Mouse (Mus musculus) right cerebral cortex, postnatal 36 days (tissue): ENCODE results near the gene Atp1a2.

Experiments used
- DNase-seq, 2 experiments: peaks; one replicate each; pipeline ENCODE4 v3.0.0; 2022; ENCODE audit warnings: low spot score in 2 of 2, mixed read lengths in 1 of 2

The Atp1a2 gene

DNA sequence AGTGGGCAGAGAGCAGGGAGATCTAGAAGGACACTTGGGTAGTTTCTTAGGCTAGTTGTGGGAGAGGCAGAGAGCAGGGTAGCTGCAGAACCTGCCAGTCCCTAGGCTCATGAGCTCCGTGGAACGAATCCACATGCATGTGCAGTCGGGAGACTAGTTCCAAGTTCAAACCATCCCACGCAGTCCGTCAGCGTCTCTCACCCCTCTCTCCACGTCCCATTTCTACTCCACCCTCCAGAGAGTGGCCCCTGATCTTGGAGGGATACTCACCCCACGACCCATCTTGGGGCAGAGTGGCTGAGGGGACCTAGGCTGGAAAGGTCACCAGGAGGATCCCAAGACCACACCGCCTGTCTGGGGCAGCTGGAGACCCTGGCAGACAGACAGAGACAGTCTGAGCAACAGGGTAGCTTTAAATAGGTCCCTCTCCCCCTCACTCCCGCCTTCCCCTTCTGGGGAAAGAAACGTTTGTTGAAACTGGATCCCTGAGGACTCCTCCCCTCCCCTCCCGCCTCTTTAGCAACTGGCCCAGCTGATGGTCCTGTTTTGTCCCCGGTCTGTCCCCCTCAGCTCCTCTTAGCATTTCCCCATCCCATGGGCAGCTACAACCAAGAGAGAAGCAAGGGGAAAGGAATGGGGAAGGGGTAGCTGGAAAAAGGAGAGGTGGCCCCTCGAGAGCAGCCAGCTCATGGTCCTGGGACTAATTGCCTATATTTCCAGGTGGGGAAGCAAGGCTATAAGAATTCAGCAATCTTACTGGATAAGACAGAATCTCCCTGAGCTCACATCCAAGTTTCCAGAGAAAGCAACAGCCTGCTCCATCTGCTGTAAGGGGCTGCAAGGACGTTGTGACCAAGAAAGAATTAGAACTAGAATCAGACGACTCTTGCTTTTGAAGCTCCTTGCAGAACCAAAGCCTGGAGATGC is at the start of gene Atp1a2:
TSS of gene Atp1a2 (minus strand) at position 454 of the 927 bp plus-strand sequence.
- DNase-seq, result peak in 1 of 2 experiments; percentile 71

DNA sequence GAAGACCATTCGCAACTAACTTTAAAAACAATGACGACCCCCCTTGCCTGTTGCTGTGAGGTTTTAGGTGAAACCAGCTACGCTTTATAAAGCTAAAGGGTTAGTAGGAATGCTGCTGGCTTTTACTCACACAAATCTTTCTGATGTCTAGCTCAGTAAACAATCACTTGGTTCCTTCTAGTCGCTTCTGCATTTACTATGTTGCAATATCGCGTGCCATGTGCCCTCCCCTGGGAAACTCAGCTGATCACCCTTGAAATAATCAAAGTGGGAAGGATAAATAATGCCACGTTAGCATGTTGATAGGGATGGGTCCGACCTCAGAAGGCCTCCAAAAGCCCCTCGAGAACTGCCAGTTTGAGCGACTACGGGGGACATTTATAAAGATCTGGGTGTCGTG is 49.5 kb upstream of the Atp1a2 start:
- DNase-seq, result no peak

DNA sequence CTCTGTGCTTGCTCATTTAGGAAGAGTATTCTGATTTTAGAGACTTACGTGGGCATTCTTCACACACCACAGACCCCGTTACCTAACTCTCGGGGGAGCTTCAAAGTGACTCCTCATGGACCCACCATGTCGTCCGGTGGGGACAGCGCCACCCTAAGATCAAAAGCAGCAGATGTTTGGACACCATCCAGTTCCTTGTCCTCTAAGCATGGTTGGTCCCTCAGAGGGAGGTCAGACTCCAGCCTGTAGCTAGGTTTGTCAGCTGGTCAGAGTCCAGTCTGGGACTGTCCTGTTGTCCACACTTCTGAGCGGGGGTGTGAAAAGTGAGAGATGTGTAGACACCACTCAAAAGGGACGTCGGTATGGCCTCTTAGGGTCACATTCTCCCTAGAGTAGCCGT is 48.8 kb upstream of the Atp1a2 start:
- DNase-seq, result no peak

DNA sequence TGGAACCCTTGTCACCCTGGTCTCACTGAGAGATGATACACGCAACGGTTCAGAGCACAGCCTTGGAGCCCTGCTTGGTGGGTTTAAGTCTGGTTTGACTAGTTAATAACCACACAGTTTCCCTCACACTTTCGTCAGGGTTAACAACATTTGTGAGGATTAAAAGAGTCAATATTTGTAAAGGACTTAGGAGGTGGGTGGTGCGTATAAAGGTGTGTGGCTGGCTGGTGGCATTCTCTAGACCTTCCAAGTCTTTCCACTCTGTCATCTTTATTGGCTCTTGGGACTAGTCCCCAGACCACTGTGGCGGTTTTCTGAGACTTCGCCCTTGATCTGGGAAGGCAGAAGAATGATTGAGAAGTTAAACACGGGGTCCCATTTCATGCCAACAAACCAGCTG is 47.0 kb upstream of the Atp1a2 start:
- DNase-seq, result no peak

DNA sequence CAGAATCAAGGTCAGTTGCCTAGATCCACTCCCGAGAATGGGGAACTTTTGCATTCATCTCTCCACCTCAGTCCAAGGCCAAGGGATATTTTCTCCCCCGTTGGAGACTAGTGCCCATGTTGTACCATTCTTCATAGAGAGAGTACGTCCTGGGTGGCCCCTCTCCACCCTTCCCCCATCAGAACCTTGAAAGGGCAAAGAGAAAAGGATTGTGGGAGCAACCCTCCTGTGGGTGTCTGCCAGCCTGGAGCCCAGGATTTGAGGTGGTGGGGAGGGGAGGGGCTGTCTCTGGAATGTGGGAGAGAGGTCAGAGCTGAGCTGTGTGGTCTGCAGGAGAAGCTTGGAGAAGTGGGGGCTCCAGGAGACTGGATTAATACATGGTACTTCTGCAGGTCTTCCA is 46.0 kb upstream of the Atp1a2 start:
- no peak for DNase-seq

DNA sequence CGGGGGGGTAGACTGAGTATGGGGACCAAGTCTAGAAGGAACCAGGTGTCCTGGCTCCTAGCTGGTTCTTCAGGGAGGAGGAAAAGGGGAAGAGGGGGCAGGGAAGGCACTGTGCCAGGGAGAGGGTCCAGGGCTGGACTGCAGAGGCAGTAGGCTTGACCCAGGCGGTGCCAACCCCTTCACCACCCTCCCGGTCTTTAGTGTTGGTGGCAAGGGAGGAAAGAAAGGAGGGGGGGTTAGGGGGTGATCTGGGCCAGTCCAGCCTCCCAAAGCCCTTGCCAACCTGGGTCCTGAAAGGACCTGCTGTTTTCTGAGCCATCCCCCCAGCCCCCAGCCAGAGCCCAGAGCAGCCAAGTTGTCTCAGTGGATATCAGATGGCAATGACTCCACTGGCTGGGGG is 44.9 kb upstream of the Atp1a2 start:
- DNase-seq, result peak in 1 of 2 experiments; percentile 49

DNA sequence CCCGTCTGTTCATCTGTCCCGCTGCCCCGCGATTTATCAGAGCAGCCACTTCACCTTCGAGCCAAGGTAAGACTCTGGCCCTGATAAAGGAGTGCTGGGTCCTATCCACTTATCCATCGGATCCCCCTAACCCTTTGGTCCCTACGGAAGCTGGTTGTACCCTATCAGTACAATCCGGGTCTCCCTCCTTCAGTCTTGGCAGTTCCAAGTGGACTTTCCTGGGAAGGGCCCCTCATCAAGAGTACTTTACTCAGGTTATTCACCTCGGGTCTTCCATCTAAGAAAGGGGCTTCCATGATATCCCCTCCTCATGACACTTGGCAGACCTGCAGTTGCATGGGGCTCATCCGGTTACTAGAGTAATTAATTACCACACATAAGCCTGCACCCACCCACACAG is 43.5 kb upstream of the Atp1a2 start:
- no peak for DNase-seq

DNA sequence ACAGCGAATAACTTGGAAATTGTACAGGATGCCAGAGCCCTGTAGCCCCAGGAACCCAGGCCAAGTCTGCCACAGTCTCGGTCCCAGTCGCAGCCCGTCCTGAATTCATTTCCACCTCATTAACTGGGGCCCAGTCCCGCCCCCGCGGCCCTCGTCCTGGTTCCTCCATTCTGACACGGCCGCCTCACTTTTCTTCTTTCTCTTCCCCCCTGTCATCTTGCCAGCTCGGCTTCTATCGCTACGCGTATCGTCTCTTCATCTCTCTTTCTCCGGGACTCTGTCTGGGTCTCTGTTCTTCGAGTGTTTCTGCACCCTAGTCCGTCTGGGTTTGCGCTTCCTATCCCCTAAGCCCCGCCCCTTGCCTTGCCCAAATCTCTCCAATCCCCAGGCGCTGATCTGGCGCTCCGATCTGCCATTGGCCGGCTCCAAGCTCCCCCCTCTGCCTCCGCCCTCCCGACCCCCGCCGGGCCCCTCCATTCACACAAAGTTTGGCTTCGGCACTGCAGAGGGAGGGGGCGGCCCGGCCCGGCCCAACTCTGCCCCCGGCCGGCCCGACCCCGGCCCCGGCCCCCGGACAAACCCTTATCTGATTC is 43.0 kb upstream of the Atp1a2 start, which contains the start of gene Kcnj10:
TSS of gene Kcnj10 (plus strand) at position 482 of the 593 bp plus-strand sequence.
- peak in 1 of 2 experiments; percentile 59 for DNase-seq

DNA sequence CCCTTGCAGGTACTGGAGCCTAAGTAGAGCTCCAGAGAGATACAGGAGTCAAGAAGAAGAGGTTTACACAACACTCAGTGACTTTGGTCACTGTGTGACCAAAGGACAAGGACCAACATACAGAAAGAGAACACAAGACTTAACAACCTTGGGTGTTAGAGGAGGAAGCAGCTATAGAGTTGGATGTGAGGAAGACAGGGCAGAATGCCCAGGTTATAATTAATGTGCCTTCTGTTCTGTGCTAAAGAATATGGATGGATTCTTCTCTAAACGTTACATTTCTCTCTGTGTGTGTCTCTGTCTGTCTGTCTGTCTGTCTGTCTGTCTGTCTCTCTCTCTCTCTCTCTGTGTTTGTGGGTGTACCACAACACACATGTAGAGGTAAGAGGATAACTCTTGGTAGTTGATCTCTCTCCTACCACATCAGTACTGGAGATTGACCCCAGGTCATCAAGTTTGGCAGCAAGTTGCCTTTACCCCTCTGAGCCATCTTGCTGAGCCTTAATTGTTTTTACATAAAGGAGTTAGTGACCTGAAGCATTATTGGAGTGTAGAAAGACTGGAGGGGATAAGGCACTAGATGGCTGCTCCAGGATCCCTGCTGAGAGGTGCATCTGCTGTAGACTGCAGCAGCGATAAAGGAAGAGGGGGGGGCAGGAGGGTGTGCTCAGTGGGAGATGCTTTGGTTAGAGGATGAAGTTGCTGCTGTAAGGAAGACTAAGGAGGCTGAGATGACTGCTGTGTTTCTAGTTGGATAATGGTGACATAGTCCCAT is 39.7 kb upstream of the Atp1a2 start:
- DNase-seq, result no peak

DNA sequence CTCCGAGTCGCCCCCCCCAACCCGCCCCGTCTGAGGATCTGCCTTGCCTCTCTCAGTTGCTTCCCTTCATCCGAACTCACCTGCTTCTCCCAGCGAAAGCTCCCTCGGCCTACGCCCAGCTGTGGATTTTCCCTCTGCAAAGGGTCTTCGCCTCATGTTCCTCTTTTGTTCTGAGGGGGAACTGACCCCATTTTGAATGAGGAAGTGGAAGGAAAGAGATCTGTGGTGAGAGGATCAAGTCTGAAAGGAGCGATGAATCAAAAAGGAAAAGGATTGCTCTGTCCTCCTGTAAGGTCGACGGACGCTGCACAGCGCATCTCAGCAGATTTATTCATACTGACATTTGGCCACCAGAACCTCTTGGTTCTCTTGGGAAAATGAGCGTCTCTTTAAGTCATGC is 37.9 kb upstream of the Atp1a2 start:
- DNase-seq, result no peak

DNA sequence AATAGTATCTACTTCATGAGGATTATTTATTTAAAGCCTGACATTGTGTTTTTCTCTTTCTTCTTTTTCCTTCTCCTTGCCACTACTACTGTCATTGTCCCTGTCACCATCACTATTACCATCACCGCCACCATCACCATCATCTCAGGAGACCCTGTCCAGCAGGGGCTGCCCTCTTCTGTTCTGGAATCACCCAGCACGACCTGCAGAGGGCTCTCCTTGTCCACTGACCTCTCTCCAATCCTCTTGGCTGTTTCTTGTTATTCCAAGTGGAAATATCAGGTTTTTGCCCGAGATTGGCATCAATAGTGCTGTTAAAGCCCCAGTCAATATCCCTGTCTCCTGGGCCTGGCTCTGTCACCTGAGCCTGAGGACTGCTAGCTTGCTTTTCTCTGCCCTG is 35.6 kb upstream of the Atp1a2 start:
- no peak for DNase-seq

DNA sequence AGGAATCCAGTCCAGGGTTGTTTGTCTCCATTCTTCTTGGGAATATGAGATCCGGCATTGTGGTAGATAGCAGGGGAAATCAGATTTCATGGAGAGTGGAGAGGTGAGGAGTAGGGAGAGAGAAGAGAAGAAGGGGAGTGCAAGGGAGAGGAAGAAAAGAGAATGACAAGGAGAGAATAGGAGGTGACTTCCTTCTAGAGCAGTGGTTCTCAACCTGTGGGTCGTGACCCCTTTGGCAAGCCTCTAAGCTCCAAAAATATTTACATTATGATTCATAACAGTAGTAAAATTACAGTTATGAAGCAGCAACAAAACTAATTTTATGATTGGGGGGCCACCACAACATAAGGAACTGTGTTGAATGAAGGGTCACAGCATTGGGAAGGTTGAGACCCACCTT is 35.1 kb upstream of the Atp1a2 start:
- no peak for DNase-seq

DNA sequence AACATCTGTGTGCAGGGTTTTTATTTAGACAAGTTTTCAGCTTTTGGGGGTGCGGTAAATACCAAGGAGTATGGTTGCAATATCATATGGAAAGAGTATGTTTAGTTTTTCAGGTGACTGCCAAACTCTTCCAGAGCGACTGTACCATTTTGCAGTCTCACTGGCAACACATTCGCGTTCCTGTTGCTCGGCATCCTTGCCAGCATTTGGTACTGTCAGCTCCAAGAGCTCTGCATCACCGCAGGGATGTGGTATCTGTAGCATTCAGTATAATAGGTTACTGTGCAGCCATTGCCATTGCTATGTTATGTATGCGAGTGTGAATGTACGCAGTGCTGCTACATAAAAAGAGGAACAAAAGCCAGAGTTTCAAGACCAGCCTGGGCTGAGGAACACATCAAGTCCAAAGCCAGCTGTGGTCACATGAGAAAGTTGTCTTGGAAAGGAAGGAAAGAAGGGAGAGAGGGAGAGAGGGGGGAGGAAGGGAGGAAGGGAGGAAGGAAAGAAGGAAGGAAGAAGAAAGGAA is 33.6 kb upstream of the Atp1a2 start:
- DNase-seq, result no peak

DNA sequence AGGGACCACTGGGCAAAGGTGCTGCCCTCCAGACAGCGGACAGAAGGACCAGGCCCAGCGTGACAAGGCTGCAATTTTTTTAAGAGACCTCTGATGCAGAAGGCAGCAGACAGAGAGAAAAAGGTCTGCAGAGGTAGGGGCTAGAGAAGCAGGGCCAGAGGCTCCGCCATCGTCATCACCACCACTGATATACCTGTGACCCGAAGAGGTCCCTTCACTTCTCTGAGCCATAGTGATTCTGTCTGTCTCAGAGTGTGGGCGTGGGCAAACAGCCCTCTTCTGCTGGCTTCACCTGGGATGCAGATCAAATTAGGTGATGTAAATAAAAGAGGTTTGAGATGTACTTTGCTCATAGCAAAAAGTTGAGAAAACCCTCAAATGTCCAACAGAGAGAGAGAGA is 31.8 kb upstream of the Atp1a2 start:
- DNase-seq, result no peak

DNA sequence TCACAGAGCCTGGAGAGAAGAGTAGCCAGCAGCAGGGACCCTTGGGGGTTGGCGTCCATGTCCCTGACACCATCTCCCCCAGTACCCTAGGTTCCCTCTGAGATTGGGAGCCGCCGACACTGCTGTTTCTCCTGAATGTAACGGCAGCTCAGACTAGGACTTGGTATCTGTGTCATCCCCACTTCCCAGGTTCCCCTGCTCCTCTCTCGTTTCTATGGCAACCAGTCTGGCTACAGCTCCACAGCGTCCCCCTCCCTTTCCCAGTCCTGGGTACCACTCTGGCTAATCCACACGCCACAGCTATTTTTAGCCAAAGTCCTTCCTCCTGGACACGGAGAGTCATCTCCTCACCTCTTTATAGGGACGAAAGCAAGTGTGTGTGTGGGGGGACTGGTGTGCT is 31.3 kb upstream of the Atp1a2 start, which contains the start of gene Kcnj9:
TSS of gene Kcnj9 (minus strand) at position 188 of the 400 bp plus-strand sequence.
- peak; percentile 74 to 92 for DNase-seq

DNA sequence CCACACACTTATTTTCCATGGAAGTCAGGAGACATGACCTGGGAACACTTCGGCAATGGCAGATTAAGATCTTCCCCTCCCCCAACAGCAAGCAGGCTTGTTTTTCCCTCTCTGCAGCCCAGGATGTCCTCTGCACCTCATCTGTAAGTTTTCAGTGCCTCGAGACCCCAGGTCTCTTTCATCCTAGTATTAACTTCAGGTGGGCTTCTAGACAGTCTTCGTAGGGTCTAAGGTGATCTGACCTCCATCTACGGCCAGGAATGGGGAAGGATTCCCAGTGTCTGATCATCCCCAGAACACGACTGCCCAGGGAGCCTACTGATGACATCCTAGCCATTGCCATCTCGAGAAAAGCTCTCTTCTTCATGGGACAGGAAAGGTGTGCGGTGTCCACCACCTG is 30.6 kb upstream of the Atp1a2 start:
- no peak for DNase-seq

DNA sequence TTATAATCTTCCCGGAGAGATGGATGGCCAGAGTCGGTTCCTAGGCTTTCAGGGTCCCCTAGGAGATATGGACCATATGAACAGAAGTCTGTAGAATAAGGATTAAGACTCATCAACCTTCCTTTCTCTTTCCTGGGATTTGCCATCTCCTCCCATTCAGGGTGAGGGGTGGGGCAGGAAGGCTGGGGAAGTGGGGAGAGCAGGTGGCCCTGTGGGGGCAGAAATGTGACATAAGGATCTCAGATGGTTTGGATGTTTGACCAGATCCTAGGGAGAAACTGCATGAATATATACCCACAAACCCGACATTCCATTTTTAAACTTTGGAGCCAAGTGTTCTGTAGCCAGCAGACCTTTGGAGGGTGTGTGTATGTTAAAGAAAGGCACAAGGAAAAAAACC is 30.2 kb upstream of the Atp1a2 start:
- no peak for DNase-seq

DNA sequence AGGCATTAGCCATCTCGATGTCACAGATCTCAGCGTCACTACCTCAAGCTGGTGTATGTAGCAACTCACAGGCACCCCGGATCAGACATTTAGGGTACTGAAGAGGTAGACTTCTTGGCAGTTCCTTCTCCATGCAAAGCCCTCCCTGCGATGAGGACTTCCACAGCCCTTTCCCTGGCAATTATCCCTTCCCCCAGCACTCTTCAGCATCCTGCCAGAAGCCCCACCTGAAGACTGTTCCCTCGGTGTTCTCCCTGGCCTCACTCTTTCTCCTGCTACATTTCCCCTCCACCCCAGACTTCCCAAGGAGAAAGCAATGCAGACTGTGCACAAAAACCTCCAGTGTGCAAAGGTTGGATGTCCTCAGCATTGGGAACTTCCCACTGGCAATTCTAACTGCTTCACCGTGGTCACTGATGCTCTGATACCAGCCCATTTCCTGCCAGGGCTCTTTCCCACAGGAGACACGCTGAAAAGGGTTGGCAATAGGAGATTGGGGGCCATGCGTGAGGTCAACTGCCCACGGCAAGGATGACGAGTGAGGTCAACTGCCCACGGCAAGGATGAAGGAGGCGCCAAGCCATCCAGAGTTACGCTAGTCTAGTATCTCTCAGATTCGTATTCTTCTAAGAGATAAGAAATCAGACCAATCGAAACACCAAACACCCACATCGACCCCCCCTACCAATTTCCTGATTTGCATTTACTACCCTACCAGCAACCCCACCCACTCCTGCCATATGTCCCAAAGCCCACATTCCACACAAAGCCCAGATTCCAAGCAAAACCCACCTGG is 29.5 kb upstream of the Atp1a2 start:
- peak in 1 of 2 experiments; percentile 41 for DNase-seq

DNA sequence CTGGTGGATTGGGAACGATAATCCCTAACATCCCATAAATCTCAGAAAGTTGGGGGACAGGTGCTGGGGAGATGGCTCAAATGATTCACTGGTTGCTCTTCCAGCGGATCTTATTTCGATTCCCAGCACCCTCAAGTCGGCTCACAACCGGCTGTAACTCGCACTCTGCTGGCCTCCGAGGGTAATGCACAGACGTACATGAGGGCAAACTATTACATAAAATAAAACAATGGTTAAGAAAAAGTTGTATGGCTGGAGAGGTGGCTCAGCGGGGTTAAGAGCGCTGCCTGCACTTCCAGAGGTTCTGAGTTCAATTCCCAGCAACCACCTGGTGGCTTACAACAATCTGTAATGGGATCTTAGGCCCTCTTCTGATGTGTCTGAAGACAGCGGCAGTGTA is 28.8 kb upstream of the Atp1a2 start:
- peak in 1 of 2 experiments; percentile 1 for DNase-seq

DNA sequence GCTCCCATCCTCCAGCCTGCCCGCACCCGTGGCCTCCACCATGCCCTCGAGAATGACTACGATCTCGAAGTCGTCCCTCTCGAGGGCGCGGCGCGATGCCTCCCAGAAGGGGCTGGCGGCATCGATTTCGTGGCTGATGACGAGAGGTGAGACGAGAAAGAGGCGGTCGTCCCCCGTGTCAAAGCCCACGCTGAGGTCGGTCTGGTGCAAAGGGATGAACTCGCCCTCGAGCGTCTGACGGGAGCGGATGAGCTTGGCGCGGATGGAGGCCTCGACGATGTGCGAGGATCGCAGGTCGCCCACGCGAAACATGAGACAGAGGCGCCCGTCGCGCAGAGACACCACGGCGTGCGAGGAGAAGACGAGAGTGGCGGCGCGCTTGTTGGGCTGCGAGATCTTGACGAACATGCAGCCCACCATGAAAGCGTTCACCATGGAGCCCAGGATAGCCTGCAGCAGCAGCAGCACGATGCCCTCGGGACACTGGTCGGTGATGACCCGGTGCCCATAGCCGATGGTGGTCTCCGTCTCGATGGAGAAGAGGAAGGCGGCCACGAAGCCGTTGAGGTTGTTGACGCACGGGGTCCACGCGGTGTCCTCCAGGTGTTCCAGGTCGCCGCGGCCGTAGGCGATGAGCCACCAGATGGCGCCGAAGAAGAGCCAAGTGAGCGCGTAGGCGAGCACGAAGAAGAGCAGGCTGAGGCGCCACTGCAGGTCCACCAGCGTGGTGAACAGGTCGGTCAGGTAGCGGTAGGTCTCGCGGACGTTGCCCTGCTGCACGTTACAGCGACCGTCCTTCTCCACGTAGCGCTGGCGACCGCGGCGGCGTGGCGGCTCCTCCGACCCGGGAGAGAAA is 28.0 kb upstream of the Atp1a2 start:
- DNase-seq, result no peak
